Mouse (Mus musculus) v-Abl transformed pro-B cells (cell line): Measurements from ENCODE around the gene Aes.

ENCODE experiments used
- in situ Hi-C, 2 experiments: fragments of 400-800 bp; cut with MboI; formaldehyde crosslinking; loops; one replicate each; pipeline ENCODE4 v1.15.1; 2025; ENCODE audit not compliant: unreplicated experiment in 2 of 2

Gene Aes

GRCm38 (mm10) chr10:81543633-81544032 is 15.7 kb upstream of the Aes start:
- in situ Hi-C loops, result no loop called here

DNA sequence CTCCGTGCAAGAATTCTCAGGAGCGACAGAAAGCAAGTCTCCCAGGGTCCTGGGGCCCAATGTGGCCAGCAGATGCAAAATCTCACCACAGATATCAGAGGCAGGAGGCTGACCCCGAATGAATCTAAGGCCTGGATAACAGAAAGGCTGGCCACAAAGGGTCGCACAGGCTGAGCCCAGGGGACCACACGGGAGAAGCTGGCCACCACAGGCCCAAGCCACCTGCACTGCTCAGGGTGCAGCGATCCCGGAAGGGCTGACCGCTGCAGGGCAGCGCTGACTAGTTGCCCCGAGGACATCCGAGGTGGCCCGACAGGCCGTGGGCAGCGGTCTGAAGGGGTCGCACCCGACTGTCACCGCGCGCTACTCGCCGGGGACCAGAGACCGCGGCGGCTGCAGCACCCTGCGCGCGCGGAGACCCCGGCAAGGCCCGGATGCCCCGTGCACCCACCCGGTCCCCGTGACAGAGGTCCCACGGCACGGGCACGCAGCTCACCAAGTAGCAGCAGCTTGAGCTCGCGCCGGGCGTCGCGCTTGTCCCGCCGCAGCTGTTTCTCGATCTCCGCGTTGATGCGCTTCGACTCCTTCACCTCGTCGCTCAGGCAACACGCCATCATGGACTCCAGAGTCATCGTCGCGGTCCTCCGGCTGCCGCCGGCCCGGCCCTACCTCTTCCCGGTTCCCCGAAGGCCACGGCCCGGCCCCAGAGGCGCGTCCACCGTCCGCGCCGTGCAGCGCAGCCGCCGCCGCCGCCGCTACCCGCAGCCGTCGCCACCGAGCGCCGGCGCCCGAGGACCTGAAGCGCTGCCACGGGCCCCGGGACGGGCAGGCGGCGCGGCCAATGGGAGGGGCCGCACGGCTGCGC is 14.8 kb upstream of the Aes start:
- in situ Hi-C loops, result loop anchor here (5.0 kb wide), 2 partner anchors 47 to 152 kb away; partner anchors contain the start of genes Ncln (in 1 of the 2) and Smim24 (in 1 of the 2)

GRCm38 (mm10) chr10:81545161-81545747 is 14.0 kb upstream of the Aes start, which contains the start of gene Gna11:
Gna11 (minus strand) TSS chr10:81545190.
- in situ Hi-C loops, result loop anchor here (5.0 kb wide), 2 partner anchors 48 to 153 kb away; partner anchors contain the start of genes Ncln (in 1 of the 2) and Smim24 (in 1 of the 2)

DNA sequence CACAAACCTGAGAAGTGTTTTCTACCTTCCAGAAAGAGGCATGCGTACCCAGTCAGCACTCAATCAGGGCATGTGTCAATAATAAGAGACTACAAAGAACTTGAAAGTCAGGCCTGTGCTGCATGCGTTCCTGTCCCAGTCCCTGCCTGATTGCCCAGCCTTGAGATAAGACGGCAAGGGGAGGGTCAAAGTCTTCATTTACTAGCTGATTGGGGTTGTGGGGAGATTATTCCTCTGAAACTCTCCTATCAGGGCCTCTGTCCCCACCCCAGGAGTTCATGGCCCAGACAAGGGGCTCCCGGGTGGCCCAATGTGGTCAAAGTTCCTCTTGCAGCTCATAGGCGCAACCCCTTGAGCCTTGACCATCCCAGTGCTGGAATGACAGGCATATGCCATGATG is 13.0 kb upstream of the Aes start:
- in situ Hi-C loops, result loop anchor here (5.0 kb wide), 2 partner anchors 49 to 154 kb away; partner anchors contain the start of genes Ncln (in 1 of the 2) and Smim24 (in 1 of the 2)

- in situ Hi-C loops, result loop anchor here (5.0 kb wide), 2 partner anchors 50 to 155 kb away; partner anchors contain the start of genes Ncln (in 1 of the 2) and Smim24 (in 1 of the 2)
Observed at GRCm38 (mm10) chr10:81546788-81547571, 12.3 kb upstream of the Aes start.

DNA sequence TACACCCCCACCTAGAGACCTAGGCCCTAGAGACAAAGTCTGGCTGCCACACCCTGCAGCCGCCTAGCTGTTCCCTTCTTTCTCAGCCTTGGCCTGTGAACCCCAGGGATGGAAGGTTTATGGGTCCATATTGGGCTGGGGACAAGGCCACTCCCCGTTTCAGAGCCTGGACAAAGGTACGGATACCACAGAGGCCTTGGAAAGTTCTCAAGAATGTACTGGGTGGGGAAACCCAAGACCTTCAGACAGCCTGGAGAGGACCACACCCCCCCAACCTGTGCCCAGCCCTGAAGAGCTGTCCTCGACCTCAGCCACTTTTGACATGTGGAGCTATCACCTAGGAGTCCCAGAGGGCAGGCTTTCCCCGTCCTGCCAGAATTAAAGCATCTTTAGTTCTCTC is 10.3 kb upstream of the Aes start:
- in situ Hi-C loops, result loop anchor here (5.0 kb wide), 2 partner anchors 52 to 157 kb away; partner anchors contain the start of genes Ncln (in 1 of the 2) and Smim24 (in 1 of the 2)

DNA sequence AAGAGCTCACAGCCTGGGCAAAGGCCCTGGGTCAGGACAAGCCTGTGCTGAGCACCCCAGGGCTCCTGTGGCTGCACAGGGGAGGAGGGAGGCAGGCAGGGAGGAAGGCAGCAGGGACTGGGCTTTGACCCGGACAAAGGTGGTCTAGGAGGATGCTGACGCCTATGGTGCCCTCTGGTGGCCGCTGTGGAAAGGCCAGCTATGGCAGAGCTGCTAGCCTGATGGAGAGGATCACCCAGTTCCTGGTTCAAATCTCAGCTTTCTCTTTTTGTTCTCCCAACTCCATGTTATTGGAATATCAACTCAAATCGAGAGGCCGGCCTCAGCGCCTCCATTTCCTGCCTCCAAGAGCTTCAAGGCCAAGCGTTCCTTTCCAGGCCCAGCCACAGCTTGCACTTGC is 9.0 kb upstream of the Aes start:
- in situ Hi-C loops, result loop anchor here in 1 of 2 experiments (5.0 to 10.0 kb wide), 2 partner anchors 355 to 617 kb away; no protein-coding TSS in a partner anchor

- in situ Hi-C loops, result loop anchor here in 1 of 2 experiments (5.0 to 10.0 kb wide), 2 partner anchors 357 to 616 kb away; no protein-coding TSS in a partner anchor
Observed at GRCm38 (mm10) chr10:81551597-81552102, 7.6 kb upstream of the Aes start.

- in situ Hi-C loops, result loop anchor here in 1 of 2 experiments (5.0 to 10.0 kb wide), 2 partner anchors 358 to 614 kb away; no protein-coding TSS in a partner anchor
Observed at GRCm38 (mm10) chr10:81553232-81553631, 6.1 kb upstream of the Aes start.

DNA sequence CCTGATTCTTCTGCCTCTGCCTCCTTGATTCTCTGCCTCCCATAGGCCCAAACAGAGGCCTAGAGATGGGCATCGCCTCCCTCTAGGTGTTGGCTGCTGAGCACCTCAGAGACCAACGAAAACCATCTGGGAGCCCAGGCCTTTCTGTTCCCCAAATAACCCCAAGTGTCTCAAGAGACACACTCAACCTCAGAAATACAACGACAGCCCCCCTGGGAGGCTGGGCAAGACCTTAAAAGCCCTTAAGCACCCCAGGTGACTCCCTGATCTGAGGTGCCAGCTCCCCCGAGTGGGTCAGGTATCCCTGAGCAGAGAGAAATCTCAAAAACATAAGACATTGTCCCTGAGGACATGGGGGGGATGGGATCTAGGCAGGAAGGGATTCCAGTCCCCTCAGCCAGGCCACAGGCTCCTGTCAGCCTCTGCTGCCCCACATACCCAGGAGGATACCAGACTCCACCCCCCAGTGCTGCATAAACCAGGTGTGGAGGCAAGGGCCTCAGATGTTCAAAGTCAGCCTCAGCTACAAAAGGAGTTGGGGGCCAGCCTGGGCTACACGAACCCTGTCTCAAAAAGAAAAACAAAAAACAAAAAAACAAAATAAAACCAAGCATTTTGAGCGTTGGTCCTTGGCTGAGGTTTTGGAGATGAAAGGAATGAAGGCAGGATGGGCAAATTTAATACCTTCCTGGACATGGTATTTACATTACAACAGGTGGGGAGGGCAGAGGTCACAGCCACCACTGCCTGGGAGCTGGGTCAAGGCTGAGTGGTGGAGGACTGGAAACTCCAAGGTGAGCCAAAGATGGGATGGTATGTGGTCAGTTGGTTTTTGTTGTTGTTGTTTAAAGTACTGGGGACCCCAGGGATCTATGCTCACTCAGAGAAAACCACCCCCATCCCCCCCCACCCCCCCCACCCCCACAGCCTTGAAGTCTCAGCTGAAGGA is 5.2 kb upstream of the Aes start:
- in situ Hi-C loops, result loop anchor here in 1 of 2 experiments (5.0 to 10.0 kb wide), 2 partner anchors 359 to 613 kb away; no protein-coding TSS in a partner anchor

GRCm38 (mm10) chr10:81556282-81556681 is 3.0 kb upstream of the Aes start:
- in situ Hi-C loops, result loop anchor here in 1 of 2 experiments (10.0 kb wide), 1 partner anchor 361 kb away; no protein-coding TSS in a partner anchor

- in situ Hi-C loops, result loop anchor here in 1 of 2 experiments (10.0 kb wide), 1 partner anchor 363 kb away; no protein-coding TSS in a partner anchor
Observed at GRCm38 (mm10) chr10:81557491-81557890, 1.8 kb upstream of the Aes start.

DNA sequence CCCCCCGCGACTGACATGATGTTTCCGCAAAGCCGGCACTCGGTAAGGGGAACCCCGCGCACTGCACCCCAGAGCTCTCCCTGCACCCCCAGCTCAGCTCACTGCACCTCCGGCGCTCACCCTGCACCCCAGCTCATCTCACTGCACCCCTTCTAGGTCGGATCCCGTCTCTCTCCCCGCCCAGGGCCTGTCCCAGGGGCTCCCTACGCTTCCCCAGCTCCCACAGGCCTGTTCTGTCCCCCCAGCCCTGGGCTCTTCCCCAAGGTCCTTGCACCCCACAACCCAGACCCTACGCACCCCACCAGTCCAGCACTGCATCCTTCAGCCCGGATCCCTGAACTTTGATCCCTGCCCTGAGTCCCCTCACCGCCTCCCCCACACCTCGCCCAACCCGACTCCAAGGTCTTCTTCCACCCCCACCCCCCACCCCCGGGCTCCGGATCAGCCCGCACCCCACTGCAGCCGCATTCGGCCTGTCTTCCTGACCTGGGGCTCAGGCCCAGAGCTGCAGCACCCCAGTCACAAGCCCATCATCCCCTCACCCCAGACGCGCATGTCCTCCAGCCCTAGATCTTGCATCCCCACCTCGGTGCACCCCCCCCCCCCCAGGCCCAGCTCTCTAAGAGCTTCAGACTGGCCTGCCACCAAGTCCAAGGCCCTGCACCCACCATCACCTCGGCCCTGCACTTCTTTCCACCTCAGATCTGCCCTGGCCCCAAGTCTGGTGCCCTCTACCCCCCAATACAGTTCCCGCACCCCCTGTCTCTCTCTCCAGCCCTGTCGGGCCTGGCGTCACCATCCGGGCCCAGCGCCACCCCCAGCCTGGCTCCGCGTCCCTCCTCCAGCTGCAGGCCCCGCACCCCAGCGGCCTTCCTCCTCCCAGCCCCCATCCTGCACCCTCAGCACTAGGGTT is 595 bp downstream of the Aes start:
- in situ Hi-C loops, result loop anchor here (5.0 to 10.0 kb wide), 3 partner anchors 42 to 605 kb away; partner anchors contain the start of gene Tle6 (in 2 of the 2)

- in situ Hi-C loops, result loop anchor here (5.0 to 10.0 kb wide), 2 partner anchors 41 to 604 kb away; partner anchors contain the start of gene Tle6 (in 2 of the 2)
Observed at GRCm38 (mm10) chr10:81560719-81561459, 1.6 kb downstream of the Aes start.

DNA sequence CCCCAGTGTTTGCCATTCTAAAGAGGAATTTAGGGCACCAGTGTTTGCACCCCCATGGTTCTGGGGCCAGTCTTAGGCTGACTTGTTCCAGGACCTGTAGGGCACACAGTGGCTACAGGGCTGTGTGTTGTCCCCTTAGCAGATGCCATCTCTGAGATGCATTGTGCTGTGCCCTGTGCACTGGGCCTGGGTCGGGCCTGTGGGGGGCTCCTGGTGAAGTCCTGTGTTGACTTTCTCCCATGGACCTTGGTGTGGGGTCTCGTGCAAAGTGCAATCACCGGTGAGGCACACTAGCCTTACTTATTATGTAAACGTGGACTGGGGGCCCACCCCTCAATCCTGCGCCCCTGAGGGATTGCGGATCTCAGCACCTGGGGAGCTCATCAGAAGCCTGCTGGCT is 3.1 kb downstream of the Aes start:
- in situ Hi-C loops, result loop anchor here (5.0 to 10.0 kb wide), 2 partner anchors 40 to 602 kb away; partner anchors contain the start of gene Tle6 (in 2 of the 2)

DNA sequence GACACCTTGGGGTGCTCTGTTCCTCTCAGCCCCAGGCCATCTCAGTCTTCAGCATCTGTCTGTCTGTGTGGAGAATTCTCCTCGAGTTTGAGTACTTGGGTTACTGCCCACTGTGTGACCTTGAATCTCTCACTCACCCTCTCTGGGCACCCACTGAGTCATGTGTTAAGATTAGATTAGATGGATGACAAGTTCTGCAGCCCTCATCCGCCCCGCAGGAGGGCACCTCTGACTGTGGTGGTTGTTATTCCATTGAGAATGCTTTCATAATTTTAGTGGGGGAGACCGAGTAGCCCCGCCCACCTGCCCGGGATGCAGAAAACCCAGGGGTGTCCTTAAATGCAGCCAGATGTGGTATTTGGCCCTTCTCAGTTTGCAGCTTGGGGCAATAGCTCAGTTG is 4.2 kb downstream of the Aes start:
- in situ Hi-C loops, result loop anchor here (5.0 to 10.0 kb wide), 2 partner anchors 39 to 601 kb away; partner anchors contain the start of gene Tle6 (in 2 of the 2)
